Mouse (Mus musculus) left cerebral cortex, adult 11 months (tissue): Measurements from ENCODE around the gene Gm10799.
A peak's percentile ranks its signal among the peaks of the same experiment; 100 is the strongest.
"Not testable (repeated sequence)": the region's sequence is repeated elsewhere in the genome, so short reads cannot be mapped to it uniquely, and the experiment has no call there.

Experiments
- DNase-seq: peaks from one replicate; pipeline ENCODE4 v3.0.0; 2022; ENCODE audit warnings: low spot score

The Gm10799 gene

GRCm38 (mm10) chr2:104068450-104068849 lies at the start of gene Gm10799:
Gene Gm10799, minus strand, starts transcription at chr2:104068550.
- not testable (repeated sequence) for DNase-seq

- DNase-seq: not testable (repeated sequence)
These were observed 48.8 kb upstream of the Gm10799 start for GRCm38 (mm10) chr2:104117173-104117572.

GRCm38 (mm10) chr2:104114898-104115297 lies 46.5 kb upstream of the Gm10799 start:
- DNase-seq: no peak

GRCm38 (mm10) chr2:104113563-104113962 lies 45.2 kb upstream of the Gm10799 start:
- DNase-seq: not testable (repeated sequence)

- DNase-seq: not testable (repeated sequence)
These were observed 42.9 kb upstream of the Gm10799 start for GRCm38 (mm10) chr2:104111170-104111797.

GRCm38 (mm10) chr2:104110031-104110430 lies 41.7 kb upstream of the Gm10799 start:
- DNase-seq: no peak

- no peak for DNase-seq
These were observed 41.2 kb upstream of the Gm10799 start for GRCm38 (mm10) chr2:104109528-104109927.

GRCm38 (mm10) chr2:104109021-104109420 lies 40.7 kb upstream of the Gm10799 start:
- DNase-seq: not testable (repeated sequence)

GRCm38 (mm10) chr2:104104800-104105199 lies 36.5 kb upstream of the Gm10799 start:
- no peak for DNase-seq

GRCm38 (mm10) chr2:104099946-104100345 lies 31.6 kb upstream of the Gm10799 start:
- DNase-seq: no peak

GRCm38 (mm10) chr2:104099231-104099585 lies 30.9 kb upstream of the Gm10799 start:
- DNase-seq: no peak

GRCm38 (mm10) chr2:104098529-104099230 lies 30.3 kb upstream of the Gm10799 start:
- no peak for DNase-seq

GRCm38 (mm10) chr2:104097396-104097795 lies 29.0 kb upstream of the Gm10799 start:
- DNase-seq: not testable (repeated sequence)

- DNase-seq: not testable (repeated sequence)
These were observed 28.4 kb upstream of the Gm10799 start for GRCm38 (mm10) chr2:104096796-104097195.

GRCm38 (mm10) chr2:104096256-104096655 lies 27.9 kb upstream of the Gm10799 start:
- DNase-seq: no peak

- peak; percentile 29 for DNase-seq
These were observed 27.4 kb upstream of the Gm10799 start, which contains the start of gene Cd59a for GRCm38 (mm10) chr2:104095741-104096213. Gene Cd59a, plus strand, starts transcription at chr2:104095801.

GRCm38 (mm10) chr2:104093305-104093704 lies 25.0 kb upstream of the Gm10799 start:
- DNase-seq: no peak

- DNase-seq: not testable (repeated sequence)
These were observed 19.2 kb upstream of the Gm10799 start for GRCm38 (mm10) chr2:104087562-104087961.

- not testable (repeated sequence) for DNase-seq
These were observed 15.7 kb upstream of the Gm10799 start for GRCm38 (mm10) chr2:104084027-104084426.

GRCm38 (mm10) chr2:104082474-104082873 lies 14.1 kb upstream of the Gm10799 start:
- DNase-seq: no peak

GRCm38 (mm10) chr2:104081436-104082050 lies 13.2 kb upstream of the Gm10799 start:
- not testable (repeated sequence) for DNase-seq

GRCm38 (mm10) chr2:104078285-104078684 lies 9.9 kb upstream of the Gm10799 start:
- DNase-seq: not testable (repeated sequence)

GRCm38 (mm10) chr2:104069704-104070185 lies 1.4 kb upstream of the Gm10799 start, which contains the start of gene Cd59b:
Gene Cd59b, plus strand, starts transcription at chr2:104069849.
- DNase-seq: no peak
